Mouse (Mus musculus) megakaryocyte, embryonic 14.5 days (primary cell): Measurements from ENCODE around the gene Gypa. TPM values are rescaled to one million over a fixed set of nuclear protein-coding genes. Genes with fewer than 3 reads are reported as not detected.

Source experiments
- H3K27me3 ChIP-seq: replicated peaks from 2 replicates; pipeline ENCODE3; 2012; ENCODE audit warnings: inconsistent platforms
- H3K36me3 ChIP-seq: replicated peaks from 2 replicates; pipeline ENCODE3; 2012; ENCODE audit warnings: low read length, inconsistent platforms, mixed read lengths
- H3K4me1 ChIP-seq: 2 replicates; pipeline ENCODE4 v1.6.1; 2012; ENCODE audit warnings: inconsistent platforms
- H3K4me3 ChIP-seq: replicated peaks from 2 replicates; pipeline ENCODE3; 2012; ENCODE audit warnings: moderate library complexity, mild to moderate bottlenecking, inconsistent platforms
- H3K9me3 ChIP-seq: 2 replicates; pipeline ENCODE4 v1.6.1; 2012; ENCODE audit warnings: inconsistent platforms
- FLI1 ChIP-seq: IDR thresholded peaks from 2 replicates; pipeline ENCODE4 v1.6.1; 2012; ENCODE audit warnings: low read length, inconsistent platforms, mixed read lengths
- GATA1 ChIP-seq: IDR thresholded peaks from 3 replicates; pipeline ENCODE4 v1.6.1; 2012; ENCODE audit warnings: mixed read lengths, low read length, inconsistent platforms, borderline replicate concordance
- polyA plus RNA-seq: library from polyadenylated mRNA; stranded (reverse); fragments of >175 nt; gene quantifications from 2 replicates; pipeline ENCODE4 v1.2.3, GENCODE M21; 2012; ENCODE audit warnings: low replicate concordance; ENCODE audit not compliant: insufficient read depth

Gene Gypa
- polyA plus RNA-seq = 1.2 TPM in 1 of 2 replicates, not detected in the other

- Histone ChIP-seq H3K27me3 (no peaks in the 10 kb centered on the region), H3K36me3 (peaks cover 8% of the 10 kb centered on the region), H3K9me3 (no peaks in the 10 kb centered on the region), H3K4me1 (peaks cover 28% of the 10 kb centered on the region), H3K4me3 (peak within 1 kb of the TSS; percentile 92)
- TF ChIP-seq FLI1 (no peak), GATA1 (no peak)
Measured at GRCm38 (mm10) chr8:80493523-80494345, at the start of gene Gypa. Gene Gypa, plus strand, starts transcription at chr8:80493781.

DNA sequence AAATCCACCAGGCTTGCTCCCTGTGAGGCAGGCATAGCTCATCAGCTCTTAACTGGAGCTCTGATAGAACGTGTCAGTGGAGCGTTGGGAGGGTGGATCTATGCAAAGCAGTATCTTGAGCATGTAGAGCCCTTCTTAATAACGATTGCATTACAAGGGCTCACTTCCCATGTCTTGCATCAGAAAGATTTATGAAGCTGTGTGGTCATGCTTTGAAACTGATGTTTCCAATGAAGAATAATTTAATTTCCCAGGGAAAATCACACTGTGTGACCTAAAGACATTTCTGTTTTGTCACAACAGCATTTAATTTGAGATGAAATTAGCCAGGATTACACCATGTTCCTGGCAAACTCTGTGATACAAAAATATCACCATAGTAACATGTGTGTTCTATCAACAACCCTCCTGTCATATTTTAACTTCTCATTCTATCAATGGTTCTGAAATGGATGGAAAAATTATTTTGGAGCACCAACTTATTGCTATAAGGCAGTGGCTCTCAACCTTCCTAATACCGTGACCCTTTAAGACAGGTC lies 49.0 kb upstream of the Gypa start:
- H3K4me1 ChIP-seq = no peaks in the 10 kb centered on the region
- H3K27me3 ChIP-seq = no peaks in the 10 kb centered on the region
- TF ChIP-seq GATA1 (no peak), FLI1 (no peak)
- H3K36me3 ChIP-seq = no peaks in the 10 kb centered on the region
- H3K9me3 ChIP-seq = no peaks in the 10 kb centered on the region
- H3K4me3 ChIP-seq = no peak overlapping the region

GRCm38 (mm10) chr8:80447217-80447616 lies 46.4 kb upstream of the Gypa start:
- H3K9me3 ChIP-seq = no peaks in the 10 kb centered on the region
- peaks cover 7% of the 10 kb centered on the region for H3K4me1 ChIP-seq
- no peak overlapping the region for H3K4me3 ChIP-seq
- no peaks in the 10 kb centered on the region for H3K27me3 ChIP-seq
- no peaks in the 10 kb centered on the region for H3K36me3 ChIP-seq
- TF ChIP-seq FLI1 = no peak
- TF ChIP-seq GATA1 = no peak

DNA sequence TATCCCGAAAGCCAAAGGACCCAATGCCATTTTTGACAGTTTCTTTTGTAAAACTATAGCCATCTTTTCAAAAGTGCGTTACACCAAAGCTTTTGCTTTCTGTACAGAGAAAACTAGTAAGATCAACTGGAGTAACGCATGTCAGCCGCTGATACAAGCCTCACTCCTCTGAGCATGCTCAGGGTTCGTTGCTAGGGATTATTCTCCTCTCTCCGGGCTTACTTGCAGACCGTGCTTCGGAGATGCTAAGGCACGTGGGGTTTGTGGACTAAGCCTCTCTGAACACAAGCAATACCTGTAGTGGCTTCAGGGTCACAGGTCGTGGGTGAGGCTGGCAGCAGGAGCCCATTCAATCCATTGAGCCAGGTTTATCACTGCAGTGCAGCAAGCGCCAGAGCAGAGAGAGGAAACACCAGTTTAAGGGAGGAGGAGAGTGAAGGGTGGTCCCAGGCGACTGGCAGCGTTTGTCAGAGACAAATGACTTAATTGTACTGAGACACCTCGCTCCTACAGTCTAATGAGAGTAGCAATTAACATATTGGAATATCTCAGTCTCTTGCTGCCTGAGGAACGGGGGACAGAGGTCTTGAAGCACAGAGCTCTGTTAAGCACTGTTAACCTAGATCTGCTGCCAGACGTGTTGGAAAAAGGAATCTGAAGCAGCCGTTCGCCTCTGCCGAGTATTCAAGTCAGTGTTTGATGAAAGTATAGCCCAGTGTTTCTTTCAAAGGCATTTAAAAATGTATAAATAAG lies 41.5 kb upstream of the Gypa start:
- no peak for TF ChIP-seq GATA1
- Histone ChIP-seq H3K4me1 (peaks cover 7% of the 10 kb centered on the region), H3K9me3 (no peaks in the 10 kb centered on the region), H3K27me3 (no peaks in the 10 kb centered on the region), H3K4me3 (no peak overlapping the region), H3K36me3 (no peaks in the 10 kb centered on the region)

GRCm38 (mm10) chr8:80463450-80463917 lies 30.1 kb upstream of the Gypa start:
- Histone ChIP-seq H3K27me3 (no peaks in the 10 kb centered on the region), H3K9me3 (no peaks in the 10 kb centered on the region), H3K4me1 (peaks cover 49% of the 10 kb centered on the region), H3K36me3 (no peaks in the 10 kb centered on the region), H3K4me3 (no peak overlapping the region)
- TF ChIP-seq FLI1 (no peak), GATA1 (no peak; the same call in 2 of the 3 replicates)

GRCm38 (mm10) chr8:80474971-80475370 lies 18.6 kb upstream of the Gypa start:
- Histone ChIP-seq H3K9me3 (peaks cover 3% of the 10 kb centered on the region), H3K4me1 (no peaks in the 10 kb centered on the region), H3K27me3 (no peaks in the 10 kb centered on the region), H3K4me3 (no peak overlapping the region), H3K36me3 (peaks cover 6% of the 10 kb centered on the region)
- no peak for TF ChIP-seq GATA1
- TF ChIP-seq FLI1 = no peak

GRCm38 (mm10) chr8:80478156-80478555 lies 15.4 kb upstream of the Gypa start:
- no peak for TF ChIP-seq FLI1
- no peak for TF ChIP-seq GATA1

DNA sequence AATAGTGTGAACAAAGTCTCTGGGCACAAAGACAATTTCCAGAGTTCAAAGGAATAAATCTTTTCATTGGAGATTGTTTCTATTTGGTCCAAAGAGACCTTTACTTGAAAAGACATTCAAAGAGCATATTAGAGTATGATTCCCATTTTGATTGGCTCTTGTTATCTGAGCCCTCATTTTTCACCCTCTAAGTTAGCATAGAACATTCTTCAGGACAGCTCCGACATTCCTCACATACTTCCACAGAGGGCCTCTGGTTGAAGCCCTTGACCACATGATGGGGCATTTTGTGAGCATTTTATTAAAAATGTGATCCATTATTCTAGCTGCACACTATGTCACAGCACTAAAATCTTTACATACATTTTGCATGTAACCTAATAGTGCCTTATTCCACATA lies 14.5 kb upstream of the Gypa start:
- Histone ChIP-seq H3K9me3 (no peaks in the 10 kb centered on the region), H3K27me3 (peaks cover 4% of the 10 kb centered on the region), H3K36me3 (no peaks in the 10 kb centered on the region), H3K4me1 (peaks cover 14% of the 10 kb centered on the region; the same call in 1 of the 2 replicates), H3K4me3 (no peak overlapping the region)
- TF ChIP-seq GATA1 (no peak), FLI1 (no peak)

More at GRCm38 (mm10) chr8:80478156-80478555, 15.4 kb upstream of the Gypa start:
- H3K4me1 ChIP-seq = peaks cover 7% of the 10 kb centered on the region; the same call in 1 of the 2 replicates
- no peaks in the 10 kb centered on the region for H3K36me3 ChIP-seq
- H3K4me3 ChIP-seq = no peak overlapping the region
- no peaks in the 10 kb centered on the region for H3K9me3 ChIP-seq
- H3K27me3 ChIP-seq = peaks cover 4% of the 10 kb centered on the region

DNA sequence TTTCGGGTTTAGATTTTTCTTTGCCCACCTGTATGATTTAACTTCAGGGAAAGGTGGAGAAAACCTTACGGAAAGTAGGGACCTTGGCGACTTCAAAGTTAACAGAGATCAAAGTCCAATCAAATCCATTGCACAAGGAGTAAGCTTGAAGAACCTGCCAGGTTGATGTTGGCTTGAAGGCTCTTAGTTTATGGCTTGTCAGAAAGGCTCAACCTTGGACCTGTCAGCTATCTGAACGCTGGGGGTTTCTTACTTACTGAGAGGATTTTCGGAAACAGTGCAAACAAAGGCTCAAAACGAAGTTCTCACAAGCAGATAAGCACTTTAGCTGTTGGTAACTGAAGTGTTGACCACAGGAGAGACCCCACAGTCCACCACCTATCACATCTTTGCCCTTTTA lies 11.4 kb upstream of the Gypa start:
- Histone ChIP-seq H3K36me3 (no peaks in the 10 kb centered on the region), H3K9me3 (no peaks in the 10 kb centered on the region), H3K4me3 (no peak overlapping the region), H3K27me3 (peaks cover 4% of the 10 kb centered on the region), H3K4me1 (peaks cover 14% of the 10 kb centered on the region; the same call in 1 of the 2 replicates)
- TF ChIP-seq FLI1 = no peak
